9 mouse cellular contexts compared by ENCODE assay signal in the genomic region with DNA sequence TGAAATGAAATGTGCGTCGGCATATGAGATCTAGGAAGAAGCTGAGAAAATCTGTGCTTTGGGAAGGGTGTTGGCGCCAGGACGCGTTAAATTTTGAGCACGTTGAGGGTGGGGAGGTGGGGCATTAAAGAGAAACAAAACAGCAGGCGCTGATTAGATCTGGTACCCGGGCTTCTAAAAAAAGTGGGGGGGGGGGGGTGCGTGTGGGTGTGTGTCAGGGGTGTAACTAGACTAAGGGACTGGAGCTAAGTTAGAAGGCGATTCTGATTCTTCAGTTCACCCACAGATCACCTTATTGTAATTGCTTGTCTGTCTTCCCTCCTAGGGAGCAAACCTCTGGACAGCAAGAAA. TPM values are rescaled to one million over a fixed set of nuclear protein-coding genes. Genes with fewer than 3 reads are reported as not detected.
DNase-seq lines count a peak whose midpoint lies in the region; ATAC-seq and TF ChIP-seq lines count a peak whose summit lies in the region.
"Had no signal": no experiment of that assay in that cellular context is flagged by ENCODE, and none has a peak within 500 bp of the region (broad histone marks: within the 10 kb centered on the region; RNA-seq: fewer than 3 reads in every experiment).

No protein-coding gene starts in this region.

- TF ChIP-seq CTCF in kidney, adult 2 months (conservative IDR thresholded peaks at IDR 0.05; ENCODE audit: insufficient read depth, insufficient read length, low read depth, low read length): no peak
- TF ChIP-seq CTCF in bone marrow macrophage, adult 2 months (IDR thresholded peaks at IDR 0.05; ENCODE audit: low read depth, low read length): 0 out of 2 replicates have a peak, but pooled peaks have one; percentile 2

- TF ChIP-seq POLR2A in kidney, adult 2 months (IDR thresholded peaks at IDR 0.05; ENCODE audit: low read depth, low read length): no peak
- no peak for TF ChIP-seq POLR2A in bone marrow macrophage, adult 2 months (IDR thresholded peaks at IDR 0.05; ENCODE audit: borderline replicate concordance, low read depth, low read length)

- no peaks in the 10 kb centered on the region for H3K27me3 ChIP-seq in kidney, adult 2 months (replicated peaks; ENCODE audit: control insufficient read depth, insufficient read depth, low read length)
- no peaks in the 10 kb centered on the region for H3K27me3 ChIP-seq in hindbrain, embryonic 16.5 days (replicated peaks; ENCODE audit: control insufficient read depth, insufficient read depth, low read length)
- no peaks in the 10 kb centered on the region for H3K27me3 ChIP-seq in midbrain, embryonic 13.5 days
- H3K27me3 ChIP-seq: Patski had no signal

- H3K4me2 ChIP-seq in hindbrain, embryonic 16.5 days (ENCODE audit: low read length): peak overlapping the region; percentile 70
- peak overlapping the region; percentile 82 for H3K4me2 ChIP-seq in midbrain, embryonic 13.5 days (replicated peaks)

- WGBS in kidney, adult 2 months: under 1% methylated on average over 10 of the region's 10 CpGs
- 2% methylated on average over 9 of the region's 10 CpGs for WGBS in hindbrain, embryonic 16.5 days
- 0% methylated on average over 10 of the region's 10 CpGs for WGBS in midbrain, embryonic 13.5 days

- H3K9ac ChIP-seq in hindbrain, embryonic 16.5 days (ENCODE audit: low read depth, low read length): peak overlapping the region; percentile 59; the same call in 1 of the 2 replicates
- peak overlapping the region; percentile 48; the same call in 1 of the 2 replicates for H3K9ac ChIP-seq in midbrain, embryonic 13.5 days (replicated peaks)

- 0 out of 2 replicates have a peak, but pooled peaks have one; percentile 0 for ATAC-seq in hindbrain, embryonic 16.5 days
- no peak for ATAC-seq in midbrain, embryonic 13.5 days

- no peak for DNase-seq in kidney, adult 2 months
- no peak for DNase-seq in kidney, adult 11 months
- DNase-seq in right cerebral cortex, postnatal 4 days: no peak
- no peak for DNase-seq in adrenal gland, postnatal 4 days (ENCODE audit: low spot score in 2 of 2)
- DNase-seq in layer of hippocampus, adult 9-10 months (ENCODE audit: low spot score): no peak

- H3K27ac ChIP-seq in kidney, adult 2 months (ENCODE audit: insufficient read depth, low read depth, low read length): no peak overlapping the region
- peak overlapping the region; percentile 76 for H3K27ac ChIP-seq in bone marrow macrophage, adult 2 months (ENCODE audit: insufficient read depth, low read depth, low read length)
- peak overlapping the region; percentile 53; the same call in 1 of the 2 replicates for H3K27ac ChIP-seq in hindbrain, embryonic 16.5 days (ENCODE audit: low read depth, low read length)
- peak overlapping the region; percentile 76 for H3K27ac ChIP-seq in midbrain, embryonic 13.5 days

- no peaks in the 10 kb centered on the region for H3K4me1 ChIP-seq in kidney, adult 2 months (ENCODE audit: control insufficient read depth, insufficient read depth, low read length)
- peaks cover 18% of the 10 kb centered on the region for H3K4me1 ChIP-seq in bone marrow macrophage, adult 2 months (ENCODE audit: control insufficient read depth, insufficient read depth, low read length)
- H3K4me1 ChIP-seq in hindbrain, embryonic 16.5 days (ENCODE audit: control insufficient read depth, insufficient read depth, low read depth, low read length): peaks cover 13% of the 10 kb centered on the region
- H3K4me1 ChIP-seq in midbrain, embryonic 13.5 days (replicated peaks): peaks cover 26% of the 10 kb centered on the region

- H3K4me3 ChIP-seq in kidney, adult 2 months (ENCODE audit: insufficient read depth, low read depth, low read length): peak overlapping the region; percentile 38
- peak overlapping the region; percentile 67 for H3K4me3 ChIP-seq in bone marrow macrophage, adult 2 months (ENCODE audit: insufficient read depth, low read length)
- peak overlapping the region; percentile 94 for H3K4me3 ChIP-seq in hindbrain, embryonic 16.5 days (ENCODE audit: low read length)
- H3K4me3 ChIP-seq in midbrain, embryonic 13.5 days (replicated peaks): peak overlapping the region; percentile 85

- H3K9me3 ChIP-seq in hindbrain, embryonic 16.5 days (ENCODE audit: control insufficient read depth, low read length): no peaks in the 10 kb centered on the region
- H3K9me3 ChIP-seq in midbrain, embryonic 13.5 days: no peaks in the 10 kb centered on the region

- no peaks in the 10 kb centered on the region for H3K36me3 ChIP-seq in kidney, adult 2 months (ENCODE audit: control insufficient read depth, insufficient read depth, low read length)
- peaks cover 5% of the 10 kb centered on the region; the same call in 1 of the 2 replicates for H3K36me3 ChIP-seq in hindbrain, embryonic 16.5 days (ENCODE audit: control insufficient read depth, insufficient read depth, low read length)
- peaks cover 10% of the 10 kb centered on the region; the same call in 1 of the 2 replicates for H3K36me3 ChIP-seq in midbrain, embryonic 13.5 days

RNA-seq across cellular contexts. Expression of a gene that starts 1.2 kb away (rescaled TPM):
- 3.5 and 4.1 TPM in 2 replicates for polyA plus RNA-seq in kidney, adult 2 months (2012; rRNA removed)
- 3.4 and 4.3 TPM in 2 replicates for polyA plus RNA-seq in bone marrow macrophage, adult 2 months (2012; ENCODE audit: insufficient read depth, insufficient read length, missing spikeins)
- polyA plus RNA-seq in hindbrain, embryonic 16.5 days (2015; fragmentation: Nextera tagmentation; extraction: Ambion mirVana): 43.7 and 52.8 TPM in 2 replicates
- polyA plus RNA-seq in midbrain, embryonic 13.5 days (2015; fragmentation: Nextera tagmentation; extraction: Ambion mirVana): 76.2 and 76.4 TPM in 2 replicates
- 10 to 100 TPM; 27.7 to 38.2 TPM for total RNA-seq in adrenal gland, postnatal 4 days (2021)

RNA-seq across cellular contexts. Expression of a gene that starts 22.5 kb away (rescaled TPM):
- polyA plus RNA-seq in kidney, adult 2 months (2012; rRNA removed): 8.6 and 8.9 TPM in 2 replicates
- polyA plus RNA-seq in bone marrow macrophage, adult 2 months (2012; ENCODE audit: insufficient read depth, insufficient read length, missing spikeins): 12.6 and 13.9 TPM in 2 replicates
- 14.8 and 16.6 TPM in 2 replicates for polyA plus RNA-seq in hindbrain, embryonic 16.5 days (2015; fragmentation: Nextera tagmentation; extraction: Ambion mirVana)
- polyA plus RNA-seq in midbrain, embryonic 13.5 days (2015; fragmentation: Nextera tagmentation; extraction: Ambion mirVana): 12.1 and 13.6 TPM in 2 replicates
- total RNA-seq in adrenal gland, postnatal 4 days (2021): 1 to 10 TPM; 9.1 to 9.3 TPM

RNA-seq across cellular contexts. Expression of a gene that starts 22.7 kb away (rescaled TPM):
- polyA plus RNA-seq in kidney, adult 2 months (2012; rRNA removed): 8.0 and 8.4 TPM in 2 replicates
- polyA plus RNA-seq in bone marrow macrophage, adult 2 months (2012; ENCODE audit: insufficient read depth, insufficient read length, missing spikeins): 189 and 194 TPM in 2 replicates
- 7.7 and 8.1 TPM in 2 replicates for polyA plus RNA-seq in hindbrain, embryonic 16.5 days (2015; fragmentation: Nextera tagmentation; extraction: Ambion mirVana)
- polyA plus RNA-seq in midbrain, embryonic 13.5 days (2015; fragmentation: Nextera tagmentation; extraction: Ambion mirVana): 7.9 and 9.8 TPM in 2 replicates
- 10 to 100 TPM; 34.7 to 37.2 TPM for total RNA-seq in adrenal gland, postnatal 4 days (2021)

Comparison
In these comparisons a context has a peak if more than half of its experiments do, and no peak if none do; other contexts are left out.
1. H3K4me3 ChIP-seq: peak in every context shown above with its lines; median percentile 94 in hindbrain, embryonic 16.5 days; 85 in midbrain, embryonic 13.5 days; 67 in bone marrow macrophage, adult 2 months; 38 in kidney, adult 2 months.
2. RNA of a gene that starts 22.7 kb away (polyA plus RNA-seq): 189 to 194 TPM in bone marrow macrophage, adult 2 months; 7.9 to 9.8 TPM in midbrain, embryonic 13.5 days, 8.0 to 8.4 TPM in kidney, adult 2 months and 7.7 to 8.1 TPM in hindbrain, embryonic 16.5 days; every median in the first group is over 10 times any median in the second.